ENCODE assay signal across 8 mouse cellular contexts in genomic region chr12:16808045-16808444, GRCm38 (mm10). TPM values are rescaled to one million over a fixed set of nuclear protein-coding genes. Genes with fewer than 3 reads are reported as not detected.
DNase-seq lines count a peak whose midpoint lies in the region; ATAC-seq and TF ChIP-seq lines count a peak whose summit lies in the region.

No protein-coding gene starts in this region.

- H3K36me3 ChIP-seq in hindbrain, embryonic 11.5 days (ENCODE audit: control insufficient read depth, insufficient read depth, low read length): no peaks in the 10 kb centered on the region
- no peaks in the 10 kb centered on the region for H3K36me3 ChIP-seq in hindbrain, embryonic 13.5 days
- H3K36me3 ChIP-seq in forebrain, embryonic 12.5 days (replicated peaks): no peaks in the 10 kb centered on the region

- peak; percentile 60 for DNase-seq in hindbrain, embryonic 11.5 days (ENCODE audit: low spot score)
- DNase-seq in thymus, postnatal 14 days: peak; percentile 17
- no peak for DNase-seq in thymus, postnatal 36 days
- DNase-seq in kidney, postnatal 10 days: peak; percentile 64
- DNase-seq in retina, embryonic 14.5 days (ENCODE audit: low spot score): peak; percentile 77

- H3K27ac ChIP-seq in hindbrain, embryonic 11.5 days (ENCODE audit: low read depth, low read length): no peak overlapping the region
- no peak overlapping the region for H3K27ac ChIP-seq in hindbrain, embryonic 13.5 days
- no peak overlapping the region for H3K27ac ChIP-seq in cortical plate, adult 2 months (ENCODE audit: insufficient read depth, low read length)
- no peak overlapping the region for H3K27ac ChIP-seq in forebrain, embryonic 12.5 days

- no peak overlapping the region for H3K9ac ChIP-seq in hindbrain, embryonic 11.5 days (ENCODE audit: low read depth, low read length)
- H3K9ac ChIP-seq in hindbrain, embryonic 13.5 days: no peak overlapping the region
- H3K9ac ChIP-seq in forebrain, embryonic 12.5 days: no peak overlapping the region

- WGBS in hindbrain, embryonic 11.5 days: 53% methylated on average over 3 of the region's 3 CpGs
- WGBS in hindbrain, embryonic 13.5 days: 42% methylated on average over 3 of the region's 3 CpGs
- 41% methylated on average over 3 of the region's 3 CpGs for WGBS in forebrain, embryonic 12.5 days

- peak; percentile 70 for TF ChIP-seq CTCF in cortical plate, adult 2 months (IDR thresholded peaks at IDR 0.05; ENCODE audit: extremely low read depth, insufficient read depth, low read length)

- ATAC-seq in hindbrain, embryonic 11.5 days (ENCODE audit: low FRiP score): no peak
- ATAC-seq in hindbrain, embryonic 13.5 days (ENCODE audit: low FRiP score): no peak; the same call in 1 of the 2 replicates
- no peak for ATAC-seq in forebrain, embryonic 12.5 days (ENCODE audit: low FRiP score)

- no peaks in the 10 kb centered on the region; the same call in 1 of the 2 replicates for H3K27me3 ChIP-seq in hindbrain, embryonic 11.5 days (ENCODE audit: control insufficient read depth, insufficient read depth, low read length)
- peaks cover 31% of the 10 kb centered on the region for H3K27me3 ChIP-seq in hindbrain, embryonic 13.5 days
- H3K27me3 ChIP-seq in forebrain, embryonic 12.5 days: peaks cover 48% of the 10 kb centered on the region

- no peak for TF ChIP-seq POLR2A in cortical plate, adult 2 months (IDR thresholded peaks at IDR 0.05; ENCODE audit: extremely low read depth, insufficient read depth, low read length)

- no peak overlapping the region for H3K4me3 ChIP-seq in hindbrain, embryonic 11.5 days (ENCODE audit: low read depth, low read length)
- no peak overlapping the region for H3K4me3 ChIP-seq in hindbrain, embryonic 13.5 days
- no peak overlapping the region for H3K4me3 ChIP-seq in cortical plate, adult 2 months (ENCODE audit: insufficient read depth, low read length)
- H3K4me3 ChIP-seq in forebrain, embryonic 12.5 days (replicated peaks): no peak overlapping the region

- H3K4me1 ChIP-seq in hindbrain, embryonic 11.5 days (replicated peaks; ENCODE audit: control insufficient read depth, insufficient read depth, low read length): peaks cover 8% of the 10 kb centered on the region; the same call in 1 of the 2 replicates
- H3K4me1 ChIP-seq in hindbrain, embryonic 13.5 days (replicated peaks): peaks cover 24% of the 10 kb centered on the region
- peaks cover 3% of the 10 kb centered on the region; the same call in 1 of the 2 replicates for H3K4me1 ChIP-seq in cortical plate, adult 2 months (ENCODE audit: control insufficient read depth, insufficient read depth, low read length)
- peaks cover 43% of the 10 kb centered on the region for H3K4me1 ChIP-seq in forebrain, embryonic 12.5 days

- H3K4me2 ChIP-seq in hindbrain, embryonic 11.5 days (replicated peaks; ENCODE audit: low read depth, low read length): no peak overlapping the region
- no peak overlapping the region for H3K4me2 ChIP-seq in hindbrain, embryonic 13.5 days
- no peak overlapping the region for H3K4me2 ChIP-seq in forebrain, embryonic 12.5 days

- H3K9me3 ChIP-seq in hindbrain, embryonic 11.5 days (ENCODE audit: control insufficient read depth, low read length): no peaks in the 10 kb centered on the region
- no peaks in the 10 kb centered on the region for H3K9me3 ChIP-seq in hindbrain, embryonic 13.5 days
- no peaks in the 10 kb centered on the region for H3K9me3 ChIP-seq in forebrain, embryonic 12.5 days

RNA-seq across cellular contexts. Expression of gene E2f6, which starts 2.7 kb away (rescaled TPM):
- polyA plus RNA-seq in hindbrain, embryonic 11.5 days (2014; fragmentation: Nextera tagmentation; extraction: Ambion mirVana): 75.3 and 76.5 TPM in 2 replicates
- 35.5 and 37.5 TPM in 2 replicates for polyA plus RNA-seq in hindbrain, embryonic 13.5 days (2015; fragmentation: Nextera tagmentation; extraction: Ambion mirVana)
- polyA plus RNA-seq in cortical plate, adult 2 months (2012; rRNA removed): 38.3 and 40.1 TPM in 2 replicates
- 75.0 and 77.4 TPM in 2 replicates for polyA plus RNA-seq in forebrain, embryonic 12.5 days (2016; fragmentation: Nextera tagmentation; extraction: Ambion mirVana)

RNA-seq across cellular contexts. Expression of gene Greb1, which starts 7.4 kb away (rescaled TPM):
- 8.8 and 11.2 TPM in 2 replicates for polyA plus RNA-seq in hindbrain, embryonic 11.5 days (2014; fragmentation: Nextera tagmentation; extraction: Ambion mirVana)
- polyA plus RNA-seq in hindbrain, embryonic 13.5 days (2015; fragmentation: Nextera tagmentation; extraction: Ambion mirVana): 1.5 and 2.5 TPM in 2 replicates
- polyA plus RNA-seq in cortical plate, adult 2 months (2012; rRNA removed): 0.48 and 0.49 TPM in 2 replicates
- 2.4 and 2.5 TPM in 2 replicates for polyA plus RNA-seq in forebrain, embryonic 12.5 days (2016; fragmentation: Nextera tagmentation; extraction: Ambion mirVana)

Comparison
In these comparisons a context has a peak if more than half of its experiments do, and no peak if none do; other contexts are left out.
1. DNase-seq: peak in hindbrain, embryonic 11.5 days (single experiment), thymus, postnatal 14 days (single experiment), kidney, postnatal 10 days (single experiment) and retina, embryonic 14.5 days (single experiment); none in thymus, postnatal 36 days (0 of 2).